Mouse (Mus musculus) B cell, adult 67 days (primary cell): ENCODE measurements around the gene Senp7. TPM values are rescaled to one million over a fixed set of nuclear protein-coding genes. Genes with fewer than 3 reads are reported as not detected.

Experiments used
- total RNA-seq, 2 experiments: library from RNA; stranded (reverse); gene quantifications; 4 replicates each; pipeline ENCODE4 v1.2.4; 2023

Gene Senp7
- 100 to 1,000 TPM; 103 to 106 TPM for total RNA-seq

GRCm38 (mm10) chr16:56048038-56048437 lies at the start of gene Senp7:
Gene Senp7 (plus strand): TSS chr16:56048338.

DNA sequence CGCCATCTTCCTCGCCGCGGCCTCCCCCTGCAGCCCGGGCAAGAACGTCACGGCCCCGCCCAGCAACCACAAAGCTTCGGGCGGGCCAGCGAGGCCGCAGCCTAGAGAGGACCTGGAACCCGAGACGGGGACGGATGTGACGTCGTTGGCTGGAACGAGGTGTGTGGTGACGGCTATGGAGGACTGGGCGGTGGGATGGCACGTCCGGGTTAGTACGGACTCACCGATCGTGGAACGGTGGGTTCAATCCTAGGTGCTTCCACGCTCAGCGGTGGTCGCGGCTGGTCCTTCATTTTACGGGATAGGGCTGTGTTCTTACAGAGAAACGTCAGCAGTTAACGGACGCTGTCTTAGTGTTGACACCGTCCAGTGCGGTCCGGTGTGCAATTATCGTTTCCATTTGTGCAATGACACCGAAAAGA lies 18.5 kb upstream of the Senp7 start, which contains the start of gene Pcnp:
TSS of gene Pcnp (minus strand) at position 79 of the 422 bp plus-strand sequence.

DNA sequence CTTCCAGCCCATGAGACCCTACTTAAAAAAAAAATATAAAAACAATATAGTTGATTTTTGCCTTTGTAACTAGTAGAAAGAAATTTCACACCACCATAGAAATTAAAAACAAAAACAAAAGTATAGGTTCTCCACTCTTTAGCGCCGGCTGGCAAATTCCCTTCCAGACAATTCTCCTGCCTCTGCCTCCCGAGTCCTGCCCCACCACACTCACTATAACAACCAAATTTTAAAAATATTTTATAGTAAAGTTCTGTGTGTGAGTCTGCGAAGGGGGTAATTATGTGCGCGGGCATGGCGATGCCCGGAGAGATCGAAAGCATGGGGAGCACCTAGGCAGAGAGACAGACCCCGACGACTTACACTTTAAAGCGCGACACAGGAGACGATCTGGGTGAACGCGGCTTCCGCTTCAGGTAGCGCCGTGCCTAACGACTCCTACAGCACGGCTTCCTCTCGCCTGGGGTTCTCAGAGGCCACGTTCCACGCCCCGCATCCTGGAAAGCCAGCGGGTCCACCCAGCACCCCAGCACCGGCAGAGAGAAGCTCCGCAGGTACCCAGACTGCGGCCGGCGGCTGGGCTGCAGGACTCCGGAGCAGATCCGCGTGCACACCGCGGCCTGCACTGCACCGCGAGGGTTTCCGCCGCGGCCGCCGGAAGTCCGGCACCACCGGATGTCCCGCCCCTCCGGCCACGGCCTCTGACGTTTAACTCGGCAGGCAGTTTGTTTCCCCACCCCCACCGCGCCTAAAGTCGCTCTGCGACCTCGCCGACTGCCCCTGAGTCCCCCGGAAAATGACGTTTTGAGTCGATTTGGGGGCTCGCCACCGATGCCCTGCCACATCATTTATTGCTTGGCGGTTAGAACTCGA lies 10.8 kb upstream of the Senp7 start, which contains the start of gene Trmt10c:
TSS of gene Trmt10c (minus strand) at position 682 of the 873 bp plus-strand sequence.

DNA sequence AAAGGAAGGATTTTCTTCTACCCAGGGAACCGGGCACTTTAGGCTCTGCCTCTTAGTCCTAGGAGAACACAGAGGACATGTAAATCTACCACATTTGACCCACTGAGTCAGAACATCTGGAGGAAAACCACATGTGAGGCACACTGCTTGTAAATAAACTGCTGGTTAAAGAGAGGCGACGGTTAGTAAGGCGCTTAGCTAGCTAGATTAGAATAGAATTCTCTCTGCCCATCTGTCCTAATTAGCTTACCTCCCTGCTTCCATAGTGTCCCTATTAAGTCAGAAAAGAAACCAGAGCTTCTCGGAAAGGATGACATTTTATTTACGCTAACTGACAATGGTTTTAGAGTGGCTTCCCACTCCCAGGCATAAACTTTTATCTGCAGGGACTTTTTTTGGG lies 155.9 kb downstream of the Senp7 start, which contains the start of gene Impg2:
TSS of gene Impg2 (plus strand) at position 263 of the 400 bp plus-strand sequence.

Other genes starting within 250 kb of the Senp7 start
- gene Nfkbiz, start 209.4 kb upstream of the Senp7 start, total RNA-seq, result 10 to 100 TPM; 84.6 to 89.1 TPM
- 10 to 100 TPM; 23.4 to 32.4 TPM for gene Nxpe3, start 153.1 kb upstream of the Senp7 start, total RNA-seq
- 10 to 100 TPM; 18.5 to 18.8 TPM for gene Cep97, start 113.5 kb upstream of the Senp7 start, total RNA-seq
- gene Rpl24, start 82.1 kb upstream of the Senp7 start, total RNA-seq, result 100 to 1,000 TPM; 741 to 763 TPM
- gene Zbtb11, start 74.5 kb upstream of the Senp7 start, total RNA-seq, result 10 to 100 TPM; 48.3 to 48.8 TPM
- 100 to 1,000 TPM; 109 to 123 TPM for gene Pcnp, start 18.6 kb upstream of the Senp7 start, total RNA-seq
- 10 to 100 TPM; 17.4 to 19.8 TPM for gene Trmt10c, start 10.5 kb upstream of the Senp7 start, total RNA-seq
- gene Impg2, start 156.0 kb downstream of the Senp7 start, total RNA-seq, result 1 to 10 TPM; 2.1 to 6.1 TPM